Mouse (Mus musculus) CH12.LX (cell line): Measurements from ENCODE around the gene Tom1. TPM values are rescaled to one million over a fixed set of nuclear protein-coding genes. Genes with fewer than 3 reads are reported as not detected.
A peak's percentile ranks its signal among the peaks of the same experiment; 100 is the strongest.

Experiments used
- DNase-seq: peaks from one replicate; pipeline ENCODE4 v3.0.0-alpha.2; 2013; ENCODE audit errors: extremely low read depth
- H3K27ac ChIP-seq: 2 replicates; pipeline ENCODE4 v1.5.1; 2012; ENCODE audit warnings: low read depth, mild to moderate bottlenecking, control low read depth, moderate library complexity; ENCODE audit not compliant: insufficient read depth
- H3K27me3 ChIP-seq: replicated peaks from 2 replicates; pipeline ENCODE3; 2012; ENCODE audit warnings: inconsistent platforms
- H3K36me3 ChIP-seq, 2 experiments: replicated peaks in 1 of 2; 2 replicates each; pipeline versions ENCODE3 to v1.6.1; 2012; ENCODE audit warnings: inconsistent platforms in 1 of 2, low read length in 1 of 2, mild to moderate bottlenecking in 1 of 2, mixed read lengths in 1 of 2, moderate library complexity in 1 of 2; ENCODE audit not compliant: control insufficient read depth in 1 of 2, insufficient read depth in 1 of 2
- H3K4me1 ChIP-seq, 2 experiments: 2 replicates each; pipeline ENCODE4 v1.6.1; 2012; ENCODE audit warnings: inconsistent platforms in 1 of 2, moderate library complexity in 1 of 2; ENCODE audit not compliant: insufficient read depth in 2 of 2, control insufficient read depth in 1 of 2
- H3K4me2 ChIP-seq: 2 replicates; pipeline ENCODE4 v1.6.1; 2012; ENCODE audit warnings: low read depth, mild to moderate bottlenecking, control low read depth; ENCODE audit not compliant: poor library complexity, insufficient read depth, severe bottlenecking
- H3K4me3 ChIP-seq, 3 experiments: fragments of 150-350 bp in 1 of 3; sonication (generic) in 1 of 3; replicated peaks in 1 of 3; 2 replicates each; pipeline versions ENCODE3 to v1.5.1; 2011 to 2012; ENCODE audit warnings: low read depth in 2 of 3, low read length in 2 of 3, mild to moderate bottlenecking in 2 of 3, moderate library complexity in 2 of 3, control low read depth in 1 of 3, improper control_type of control experiment in 1 of 3, inconsistent platforms in 1 of 3, mixed read lengths in 1 of 3; ENCODE audit not compliant: poor library complexity in 1 of 3
- H3K79me2 ChIP-seq: replicated peaks from 2 replicates; pipeline ENCODE4 v1.6.1; 2012; ENCODE audit warnings: mild to moderate bottlenecking, moderate library complexity; ENCODE audit not compliant: control insufficient read depth, poor library complexity, insufficient read depth, severe bottlenecking; ENCODE audit errors: extremely low read depth
- H3K9ac ChIP-seq: 2 replicates; pipeline ENCODE4 v1.6.1; 2012; ENCODE audit warnings: low read depth, mild to moderate bottlenecking, control low read depth, moderate library complexity; ENCODE audit not compliant: insufficient read depth
- H3K9me3 ChIP-seq: replicated peaks from 2 replicates; pipeline ENCODE3; 2012; ENCODE audit warnings: low read length, inconsistent platforms, mixed read lengths
- BHLHE40 ChIP-seq: IDR thresholded peaks from 2 replicates; pipeline ENCODE4 v1.6.1; 2011; ENCODE audit warnings: mild to moderate bottlenecking, low read depth, low read length, improper control_type of control experiment
- ELF1 ChIP-seq: IDR thresholded peaks from 2 replicates; pipeline ENCODE4 v1.6.1; 2014; ENCODE audit warnings: low read depth, mild to moderate bottlenecking, inconsistent platforms, low read length, improper control_type of control experiment
- EP300 ChIP-seq: IDR thresholded peaks from 2 replicates; pipeline ENCODE4 v1.6.1; 2011; ENCODE audit warnings: low read length, improper control_type of control experiment
- ETS1 ChIP-seq: conservative IDR thresholded peaks from 2 replicates; pipeline ENCODE4 v1.6.1; 2012; ENCODE audit warnings: low read depth, mild to moderate bottlenecking, inconsistent platforms, low read length, improper control_type of control experiment, moderate library complexity
- GABPA ChIP-seq: IDR thresholded peaks from 2 replicates; pipeline ENCODE4 v1.6.1; 2012; ENCODE audit warnings: low read depth, low read length, improper control_type of control experiment, inconsistent platforms; ENCODE audit not compliant: insufficient replicate concordance
- HCFC1 ChIP-seq: IDR thresholded peaks from 2 replicates; pipeline ENCODE4 v1.6.1; 2012; ENCODE audit warnings: low read depth, mild to moderate bottlenecking, inconsistent platforms, low read length, improper control_type of control experiment
- IRF4 ChIP-seq: IDR thresholded peaks from 2 replicates; pipeline ENCODE4 v1.6.1; 2014; ENCODE audit warnings: low read depth, mild to moderate bottlenecking, inconsistent platforms, low read length, improper control_type of control experiment
- JUND ChIP-seq: conservative IDR thresholded peaks from 2 replicates; pipeline ENCODE4 v1.6.1; 2011; ENCODE audit warnings: low read depth, low read length, improper control_type of control experiment
- KAT2A ChIP-seq: IDR thresholded peaks from 2 replicates; pipeline ENCODE4 v1.6.1; 2012; ENCODE audit warnings: low read length, improper control_type of control experiment, inconsistent platforms; ENCODE audit not compliant: insufficient replicate concordance
- MAFK ChIP-seq: IDR thresholded peaks from 2 replicates; pipeline ENCODE4 v1.6.1; 2011; ENCODE audit warnings: low read length, improper control_type of control experiment; ENCODE audit not compliant: insufficient replicate concordance
- MAZ ChIP-seq: IDR thresholded peaks from 2 replicates; pipeline ENCODE4 v1.6.1; 2012; ENCODE audit warnings: low read depth, mild to moderate bottlenecking, inconsistent platforms, low read length, improper control_type of control experiment, moderate library complexity
- MEF2A ChIP-seq: IDR thresholded peaks from 2 replicates; pipeline ENCODE4 v1.6.1; 2014; ENCODE audit warnings: low read depth, mild to moderate bottlenecking, inconsistent platforms, low read length, improper control_type of control experiment, borderline replicate concordance
- MYC ChIP-seq: IDR thresholded peaks from 2 replicates; pipeline ENCODE4 v1.6.1; 2011; ENCODE audit warnings: low read depth, mild to moderate bottlenecking, improper control_type of control experiment, low read length
- POLR2A ChIP-seq: IDR thresholded peaks from 2 replicates; pipeline ENCODE4 v1.6.1; 2011; ENCODE audit warnings: low read depth, mild to moderate bottlenecking, improper control_type of control experiment, low read length
- SIN3A ChIP-seq: IDR thresholded peaks from 2 replicates; pipeline ENCODE4 v1.6.1; 2012; ENCODE audit warnings: low read length, improper control_type of control experiment, inconsistent platforms
- SMC3 ChIP-seq: IDR thresholded peaks from 2 replicates; pipeline ENCODE4 v1.6.1; 2011; ENCODE audit warnings: low read depth, low read length, improper control_type of control experiment
- TCF12 ChIP-seq: IDR thresholded peaks from 2 replicates; pipeline ENCODE4 v1.6.1; 2014; ENCODE audit warnings: low read depth, mild to moderate bottlenecking, inconsistent platforms, low read length, improper control_type of control experiment
- USF1 ChIP-seq: IDR thresholded peaks from 2 replicates; pipeline ENCODE4 v1.6.1; 2014; ENCODE audit warnings: low read depth, mild to moderate bottlenecking, inconsistent platforms, low read length, improper control_type of control experiment
- ZNF384 ChIP-seq: IDR thresholded peaks from 2 replicates; pipeline ENCODE4 v1.6.1; 2012; ENCODE audit warnings: low read depth, low read length, improper control_type of control experiment, inconsistent platforms
- dilution Hi-C: fragments of 300-500 bp; cut with MboI; formaldehyde crosslinking; loops from 2 replicates; pipeline ENCODE4 v1.14.3; 2020; ENCODE audit warnings: low sequenced_read_pairs; ENCODE audit not compliant: extremely low pct_unique_long_range_greater_than_20kb, extremely low pct_ligation_motif_present
- in situ Hi-C: fragments of 300-500 bp; cut with MboI; formaldehyde crosslinking; loops from 3 replicates; pipeline ENCODE4 v1.14.3; 2019; ENCODE audit warnings: low sequenced_read_pairs, low pct_ligation_motif_present, low pct_unique_long_range_greater_than_20kb, mixed read lengths
- polyA plus RNA-seq: library from polyadenylated mRNA; unstranded; fragments of >175 nt; gene quantifications from 2 replicates; pipeline ENCODE4 v1.2.1, GENCODE M21; 2012; ENCODE audit warnings: low read depth; ENCODE audit not compliant: insufficient read length
- total RNA-seq, 2 experiments: library from RNA; depleted of rRNA; stranded (reverse); fragments of 300-350 nt in 1 of 2; fragments of >200 nt in 1 of 2; gene quantifications; 2 replicates each; pipeline ENCODE4 v1.2.3; 2012 to 2014

The Tom1 gene
- total and polyA plus RNA-seq, 3 experiments = 13.4 to 25.3 (median 18.4) TPM

DNA sequence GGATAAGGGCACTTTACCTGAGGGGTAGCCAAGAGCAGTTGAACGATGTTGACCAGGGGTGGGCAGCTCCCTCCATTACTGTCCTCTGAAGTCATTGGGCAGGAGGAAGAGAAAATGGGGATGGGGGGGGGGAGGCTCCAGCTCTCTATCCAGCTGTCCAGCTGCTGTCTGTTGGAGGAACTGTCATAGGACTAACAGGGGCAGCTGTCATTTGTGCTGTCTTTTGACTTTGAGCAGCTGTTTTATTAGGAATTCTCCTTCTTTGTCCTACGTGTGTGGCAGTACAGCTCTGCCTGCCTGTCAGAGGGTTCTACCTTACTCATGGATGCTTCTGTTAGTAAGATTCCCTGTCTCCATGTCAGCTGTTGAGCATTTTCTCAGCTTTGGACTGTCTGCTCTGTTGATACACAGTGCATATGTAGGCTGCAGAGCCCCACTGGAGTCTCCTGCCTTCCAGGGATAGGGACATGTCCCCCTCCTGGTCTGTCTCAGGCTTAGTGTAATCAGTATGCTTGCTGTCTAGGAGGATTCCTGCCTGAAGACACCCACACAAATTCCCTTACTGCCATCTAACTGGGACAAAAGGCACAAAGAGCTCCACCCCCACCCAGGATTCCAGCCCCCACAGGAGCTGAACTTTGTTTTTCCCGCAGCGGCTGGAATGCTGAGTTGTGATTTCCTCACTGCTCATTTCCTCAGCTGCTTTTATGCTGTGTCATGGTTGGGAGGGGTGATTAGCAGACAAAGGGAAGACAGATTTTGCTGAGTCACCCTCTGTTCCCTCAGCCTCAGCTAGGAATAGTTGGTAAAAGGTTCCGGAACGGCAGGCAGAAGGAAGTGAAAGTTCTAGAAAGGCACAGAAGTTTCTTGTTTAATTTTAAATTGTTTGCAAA lies 55.7 kb downstream of the Tom1 start:
- dilution Hi-C loops = no loop called here
- H3K9ac ChIP-seq = no peak overlapping the region
- no peak overlapping the region for H3K27ac ChIP-seq
- no peaks in the 10 kb centered on the region for H3K36me3 ChIP-seq
- H3K9me3 ChIP-seq = no peaks in the 10 kb centered on the region
- peak overlapping the region in 1 of 3 experiments; percentile 2 for H3K4me3 ChIP-seq
- TF ChIP-seq KAT2A (no peak), MAZ (peak; percentile 100), IRF4 (peak; percentile 83), ETS1 (peak; percentile 89), POLR2A (no peak), MYC (0 out of 2 replicates have a peak, but pooled peaks have one; percentile 41), BHLHE40 (peak; percentile 40; the same call in 1 of the 2 replicates), SMC3 (no peak), ZNF384 (no peak), JUND (peak; percentile 54), HCFC1 (peak; percentile 13; the same call in 1 of the 2 replicates), MAFK (peak; percentile 100), SIN3A (peak; percentile 84), TCF12 (0 out of 2 replicates have a peak, but pooled peaks have one; percentile 43), MEF2A (peak; percentile 50; the same call in 1 of the 2 replicates), USF1 (no peak), GABPA (peak; percentile 63), EP300 (peak; percentile 80), ELF1 (peak; percentile 53)
- H3K4me1 ChIP-seq = peaks cover 23 to 59% of the 10 kb centered on the region in 2 experiments
- H3K79me2 ChIP-seq = peaks cover 7% of the 10 kb centered on the region
- H3K4me2 ChIP-seq = peak overlapping the region; percentile 17
- H3K27me3 ChIP-seq = no peaks in the 10 kb centered on the region
- in situ Hi-C loops = no loop called here
- DNase-seq = peak; percentile 84
